In genomic region chr4:63860688-63861540, GRCm38 (mm10) we compare ENCODE assay signal across 15 mouse cellular contexts. TPM values are rescaled to one million over a fixed set of nuclear protein-coding genes. Genes with fewer than 3 reads are reported as not detected.
A peak's percentile ranks its signal among the peaks of the same experiment; 100 is the strongest.
DNase-seq lines count a peak whose midpoint lies in the region; ATAC-seq lines count a peak whose summit lies in the region.
"Had no signal": no experiment of that assay in that cellular context is flagged by ENCODE, and none has a peak within 500 bp of the region (broad histone marks: within the 10 kb centered on the region; RNA-seq: fewer than 3 reads in every experiment).

Gene Tnfsf8 (minus strand): TSS chr4:63861347.

- no peak within 1 kb of the TSS for H3K9ac ChIP-seq in heart, embryonic 16.5 days (ENCODE audit: low read length)
- H3K9ac ChIP-seq: hindbrain, embryonic 13.5 days had no signal

- ATAC-seq in heart, embryonic 16.5 days (replicated peaks; ENCODE audit: extremely low read depth, insufficient read depth, low FRiP score) = peak; percentile 49
- ATAC-seq in inflammation-experienced regulatory T-cells, adult 6 months = peak; percentile 55

- no peak for DNase-seq in heart, postnatal 10 days
- DNase-seq in CD4-positive, CD25-positive, alpha-beta regulatory T cell, adult 2 months (ENCODE audit: low read depth, low spot score) = peak; percentile 70
- peak; percentile 53 to 68 for DNase-seq in thymus, adult 18-20 months
- no peak for DNase-seq in urinary bladder, postnatal 4 days (ENCODE audit: low spot score in 2 of 2)
- DNase-seq in kidney, postnatal 14 days = no peak
- no peak for DNase-seq in frontal cortex, postnatal 10 days (ENCODE audit: low spot score in 2 of 2)
- DNase-seq: adrenal gland, postnatal 25 days; retina, postnatal 1 day had no signal

- no peak within 1 kb of the TSS for H3K4me2 ChIP-seq in heart, embryonic 16.5 days (ENCODE audit: low read depth, low read length)
- H3K4me2 ChIP-seq: hindbrain, embryonic 13.5 days had no signal

- no peak within 1 kb of the TSS for H3K27ac ChIP-seq in heart, embryonic 16.5 days (ENCODE audit: low read length)
- H3K27ac ChIP-seq: hindbrain, embryonic 13.5 days had no signal

- WGBS in heart, embryonic 16.5 days = 64% methylated on average over 19 of the region's 19 CpGs

- H3K9me3 ChIP-seq in heart, embryonic 16.5 days (replicated peaks; ENCODE audit: control insufficient read depth, low read length) = no peaks in the 10 kb centered on the region
- H3K9me3 ChIP-seq: hindbrain, embryonic 13.5 days had no signal

- no peak within 1 kb of the TSS for H3K4me3 ChIP-seq in heart, embryonic 16.5 days (ENCODE audit: low read length)
- H3K4me3 ChIP-seq: erythroblast, embryonic 14.5 days; hindbrain, embryonic 13.5 days had no signal

- H3K4me1 ChIP-seq in heart, embryonic 16.5 days (ENCODE audit: control insufficient read depth, insufficient read depth, low read length) = peaks cover 4% of the 10 kb centered on the region; the same call in 1 of the 2 replicates

- no peaks in the 10 kb centered on the region for H3K36me3 ChIP-seq in heart, embryonic 16.5 days (ENCODE audit: control insufficient read depth, insufficient read depth)
- H3K36me3 ChIP-seq: hindbrain, embryonic 13.5 days had no signal

- 0 out of 2 replicates have a peak, but pooled peaks cover 5% of the 10 kb centered on the region for H3K27me3 ChIP-seq in heart, embryonic 16.5 days (ENCODE audit: control insufficient read depth, insufficient read depth, low read length)
- H3K27me3 ChIP-seq: hindbrain, embryonic 13.5 days had no signal

- intact Hi-C loops in heart, postnatal 10 days (cut with DNase I) = no loop called here

RNA-seq across cellular contexts. Expression of gene Tnfsf8, which starts in this region (rescaled TPM):
- 0.04 and 0.12 TPM in 2 replicates for polyA plus RNA-seq in heart, embryonic 16.5 days (2015; fragmentation: Nextera tagmentation; extraction: Ambion mirVana)
- total RNA-seq in heart, postnatal 10 days (2021) = not detected
- 100 to 1,000 TPM in 2 of 3 experiments, 10 to 100 TPM in 1; 86.1 to 126 (median 123) TPM for polyA plus RNA-seq in inflammation-experienced regulatory T-cells, adult 6 months (2017; shearing (Covaris generic))
- total RNA-seq: adrenal gland, postnatal 25 days; layer of hippocampus, postnatal 25 days had no signal
- polyA plus RNA-seq: erythroblast, embryonic 14.5 days; neural tube, embryonic 11.5 days; stomach, embryonic 14.5 days had no signal

Comparison
In these comparisons a context has a peak if more than half of its experiments do, and no peak if none do; other contexts are left out.
1. RNA of gene Tnfsf8 (polyA plus RNA-seq): 86.1 to 126 TPM in inflammation-experienced regulatory T-cells, adult 6 months; 0.04 to 0.12 TPM in heart, embryonic 16.5 days; every median in the first group is over 10 times any median in the second.
2. Peak in ATAC-seq in heart, embryonic 16.5 days; RNA of the gene not detected or under 1 TPM.
3. DNase-seq: peak in CD4-positive, CD25-positive, alpha-beta regulatory T cell, adult 2 months (single experiment) and thymus, adult 18-20 months (2 of 2); none in heart, postnatal 10 days (0 of 2), urinary bladder, postnatal 4 days (0 of 2), kidney, postnatal 14 days (single experiment) and frontal cortex, postnatal 10 days (0 of 2).